Mouse (Mus musculus) forebrain, embryonic 15.5 days (tissue): ENCODE measurements around the gene Tktl2. TPM values are rescaled to one million over a fixed set of nuclear protein-coding genes. Genes with fewer than 3 reads are reported as not detected.

Experiments used
- ATAC-seq: fragments of 200-750 bp; cut with Nextera tagmentation; replicated peaks from 2 replicates; pipeline ENCODE4 v1.8.0; 2017; ENCODE audit warnings: mild to moderate bottlenecking, moderate TSS enrichment, moderate library complexity
- H3K27ac ChIP-seq: fragments of 300-500 bp; sonication (generic); replicated peaks from 2 replicates; pipeline ENCODE4 v1.5.1; 2015; ENCODE audit warnings: mild to moderate bottlenecking, inconsistent platforms
- H3K27me3 ChIP-seq: fragments of 300-500 bp; sonication (generic); 2 replicates; pipeline ENCODE4 v1.6.1; 2015; ENCODE audit warnings: inconsistent platforms
- H3K36me3 ChIP-seq: fragments of 300-500 bp; sonication (generic); 2 replicates; pipeline ENCODE4 v1.6.1; 2015; ENCODE audit warnings: mild to moderate bottlenecking, inconsistent platforms
- H3K4me1 ChIP-seq: fragments of 300-500 bp; sonication (generic); 2 replicates; pipeline ENCODE4 v1.6.1; 2015; ENCODE audit warnings: inconsistent platforms
- H3K4me2 ChIP-seq: fragments of 300-500 bp; sonication (generic); replicated peaks from 2 replicates; pipeline ENCODE4 v1.6.1; 2015; ENCODE audit warnings: mild to moderate bottlenecking, inconsistent platforms
- H3K4me3 ChIP-seq: fragments of 300-500 bp; sonication (generic); 2 replicates; pipeline ENCODE4 v1.5.1; 2015; ENCODE audit warnings: mild to moderate bottlenecking, inconsistent platforms
- H3K9ac ChIP-seq: fragments of 300-500 bp; sonication (generic); replicated peaks from 2 replicates; pipeline ENCODE4 v1.6.1; 2015; ENCODE audit warnings: mild to moderate bottlenecking, inconsistent platforms
- H3K9me3 ChIP-seq: fragments of 300-500 bp; sonication (generic); 2 replicates; pipeline ENCODE4 v1.6.1; 2016; ENCODE audit warnings: inconsistent platforms
- WGBS: fragments of 180-500 bp; shearing (Covaris S2); methylation state at CpG from one replicate; pipeline ENCODE4 v1.1.7; 2015; ENCODE audit warnings: mixed read lengths; 5-methylcytosine and 5-hydroxymethylcytosine counted together
- polyA plus RNA-seq: library from polyadenylated mRNA; unstranded; fragments of >200 nt; fragmentation: Nextera tagmentation; extraction: Ambion mirVana; gene quantifications from 2 replicates; pipeline ENCODE4 v1.2.1, GENCODE M21; 2015

Tktl2 gene
- polyA plus RNA-seq, 1 experiment from 2014 or later: not detected

GRCm38 (mm10) chr8:66550092-66550491 lies 38.5 kb downstream of the Tktl2 start:
- H3K9me3 ChIP-seq: no peaks in the 10 kb centered on the region
- no peak overlapping the region for H3K4me3 ChIP-seq
- no peak overlapping the region for H3K4me2 ChIP-seq
- H3K9ac ChIP-seq: no peak overlapping the region
- H3K4me1 ChIP-seq: no peaks in the 10 kb centered on the region
- no peak for ATAC-seq
- 31% methylated on average over 7 of the region's 7 CpGs for WGBS
- H3K27ac ChIP-seq: no peak overlapping the region
- H3K36me3 ChIP-seq: no peaks in the 10 kb centered on the region
- H3K27me3 ChIP-seq: no peaks in the 10 kb centered on the region

Other genes starting within 250 kb of the Tktl2 start
- 12.1 and 13.5 TPM in 2 replicates for gene Tma16, start 25.2 kb upstream of the Tktl2 start, polyA plus RNA-seq
- gene Npy5r, start 176.4 kb downstream of the Tktl2 start, polyA plus RNA-seq: 0.20 and 0.41 TPM in 2 replicates
- gene Npy1r, start 185.4 kb downstream of the Tktl2 start, polyA plus RNA-seq: 5.5 and 5.6 TPM in 2 replicates